Mouse (Mus musculus): ENCODE data around the gene Agbl5.

The Agbl5 gene

GRCm38 (mm10) chr5:30952551-30952950, 64.1 kb downstream of the Agbl5 start:
- no peak for DNase-seq (ENCODE audit: low spot score)

- no peak for DNase-seq (ENCODE audit: low spot score)
Measured at GRCm38 (mm10) chr5:30954065-30954464, 65.6 kb downstream of the Agbl5 start.

- no peak for DNase-seq (ENCODE audit: low spot score)
Measured at GRCm38 (mm10) chr5:30954556-30954955, 66.1 kb downstream of the Agbl5 start.

GRCm38 (mm10) chr5:30955751-30956150, 67.3 kb downstream of the Agbl5 start:
- DNase-seq (ENCODE audit: low spot score) = no peak

All from embryo, embryonic 10.5 days (tissue).